In the genomic region with DNA sequence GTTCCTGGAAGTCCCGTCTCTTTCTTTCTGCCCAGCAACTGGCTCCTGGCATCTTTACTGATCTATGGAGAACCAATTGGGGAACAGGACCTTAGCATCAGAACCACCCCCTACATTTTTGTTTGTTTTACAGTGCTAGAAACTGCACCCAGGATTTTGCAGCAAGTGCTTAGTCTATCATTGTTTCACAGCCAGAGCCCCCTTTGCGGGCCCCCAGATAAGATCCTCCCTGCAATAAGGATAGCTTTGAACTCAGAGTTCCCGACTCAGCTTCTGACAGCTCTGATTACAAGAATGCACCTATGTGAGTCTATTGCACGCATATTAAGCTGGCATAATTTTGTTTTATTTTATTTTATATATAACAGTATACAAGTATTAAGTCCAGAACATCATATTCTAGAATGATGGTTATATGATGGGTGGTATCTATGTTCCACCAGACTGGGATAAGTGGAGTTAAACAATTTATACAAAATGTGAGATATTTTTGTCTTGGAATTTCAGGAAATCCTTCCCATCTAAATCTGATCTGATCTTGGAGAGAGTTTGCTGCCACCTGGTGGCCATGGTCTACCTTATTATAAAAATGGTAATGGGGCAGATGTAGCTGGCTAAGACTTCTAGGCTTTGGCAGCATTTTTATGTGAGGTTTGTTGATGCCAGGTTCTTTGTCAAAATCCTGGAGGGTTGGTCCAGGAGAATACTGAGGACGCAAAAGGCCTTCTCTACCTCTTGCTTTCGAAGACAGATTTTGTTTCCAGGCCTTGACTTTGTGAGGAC, we compare ENCODE assay signal across 8 mouse cellular contexts. TPM values are rescaled to one million over a fixed set of nuclear protein-coding genes. Genes with fewer than 3 reads are reported as not detected.
DNase-seq lines count a peak whose midpoint lies in the region; ATAC-seq and TF ChIP-seq lines count a peak whose summit lies in the region.

No protein-coding gene starts in this region.

- H3K27me3 ChIP-seq in cerebellum, adult 2 months (ENCODE audit: control insufficient read depth, insufficient read depth, low read length): no peaks in the 10 kb centered on the region
- no peaks in the 10 kb centered on the region for H3K27me3 ChIP-seq in forebrain, postnatal 0 days (ENCODE audit: insufficient read depth, low read length)
- H3K27me3 ChIP-seq in hindbrain, embryonic 14.5 days (ENCODE audit: control insufficient read depth, insufficient read depth, low read length): no peaks in the 10 kb centered on the region
- H3K27me3 ChIP-seq in lung, postnatal 0 days (replicated peaks; ENCODE audit: insufficient read depth, low read length): no peaks in the 10 kb centered on the region

- H3K9me3 ChIP-seq in forebrain, postnatal 0 days (ENCODE audit: low read length): no peaks in the 10 kb centered on the region
- H3K9me3 ChIP-seq in hindbrain, embryonic 14.5 days (ENCODE audit: control insufficient read depth, low read length): no peaks in the 10 kb centered on the region
- no peaks in the 10 kb centered on the region for H3K9me3 ChIP-seq in lung, postnatal 0 days (ENCODE audit: low read length)

- H3K4me2 ChIP-seq in forebrain, postnatal 0 days (ENCODE audit: low read depth): no peak overlapping the region
- no peak overlapping the region for H3K4me2 ChIP-seq in hindbrain, embryonic 14.5 days (replicated peaks)
- H3K4me2 ChIP-seq in lung, postnatal 0 days (replicated peaks; ENCODE audit: low read depth, low read length): no peak overlapping the region

- peaks cover 6% of the 10 kb centered on the region; the same call in 1 of the 2 replicates for H3K4me1 ChIP-seq in cerebellum, adult 2 months (ENCODE audit: control insufficient read depth, insufficient read depth, low read length)
- 0 out of 2 replicates have a peak, but pooled peaks cover 5% of the 10 kb centered on the region for H3K4me1 ChIP-seq in forebrain, postnatal 0 days (ENCODE audit: insufficient read depth)
- no peaks in the 10 kb centered on the region for H3K4me1 ChIP-seq in hindbrain, embryonic 14.5 days (replicated peaks; ENCODE audit: control insufficient read depth, insufficient read depth, low read length)
- H3K4me1 ChIP-seq in lung, postnatal 0 days (ENCODE audit: insufficient read depth, low read depth, low read length): 0 out of 2 replicates have a peak, but pooled peaks cover 3% of the 10 kb centered on the region

- H3K27ac ChIP-seq in cerebellum, adult 2 months (ENCODE audit: insufficient read depth, low read length): no peak overlapping the region; the same call in none of the 2 replicates
- H3K27ac ChIP-seq in forebrain, postnatal 0 days (ENCODE audit: low read depth, low read length): peak overlapping the region; percentile 51; the same call in 1 of the 2 replicates
- H3K27ac ChIP-seq in hindbrain, embryonic 14.5 days: peak overlapping the region; percentile 56
- no peak overlapping the region for H3K27ac ChIP-seq in lung, postnatal 0 days (ENCODE audit: low read length)

- no peak for TF ChIP-seq POLR2A in cerebellum, adult 2 months (IDR thresholded peaks at IDR 0.05; ENCODE audit: borderline replicate concordance, insufficient read depth, low read length)

- ATAC-seq in forebrain, postnatal 0 days: peak; percentile 66; the same call in 1 of the 2 replicates
- ATAC-seq in hindbrain, embryonic 14.5 days (ENCODE audit: low FRiP score): peak; percentile 57; the same call in 1 of the 2 replicates
- peak; percentile 25; the same call in 1 of the 2 replicates for ATAC-seq in lung, postnatal 0 days

- TF ChIP-seq CTCF in cerebellum, adult 2 months (IDR thresholded peaks at IDR 0.05; ENCODE audit: borderline replicate concordance, insufficient read depth, low read depth, low read length): peak; percentile 50; the same call in 1 of the 2 replicates
- TF ChIP-seq CTCF in forebrain, postnatal 0 days (IDR thresholded peaks at IDR 0.05; ENCODE audit: low read depth): peak; percentile 78
- peak; percentile 80 for TF ChIP-seq CTCF in lung, postnatal 0 days (IDR thresholded peaks at IDR 0.05)

- no peak for TF ChIP-seq EP300 in lung, postnatal 0 days (IDR thresholded peaks at IDR 0.05)

- no peak overlapping the region for H3K9ac ChIP-seq in forebrain, postnatal 0 days
- H3K9ac ChIP-seq in hindbrain, embryonic 14.5 days: no peak overlapping the region
- H3K9ac ChIP-seq in lung, postnatal 0 days (replicated peaks; ENCODE audit: low read depth): no peak overlapping the region

- H3K36me3 ChIP-seq in forebrain, postnatal 0 days (ENCODE audit: insufficient read depth): peaks cover 14% of the 10 kb centered on the region; the same call in 1 of the 2 replicates
- peaks cover 15% of the 10 kb centered on the region; the same call in 1 of the 2 replicates for H3K36me3 ChIP-seq in hindbrain, embryonic 14.5 days (replicated peaks; ENCODE audit: control insufficient read depth, insufficient read depth)
- H3K36me3 ChIP-seq in lung, postnatal 0 days (ENCODE audit: insufficient read depth, low read length): no peaks in the 10 kb centered on the region

- 30% methylated on average over 6 of the region's 6 CpGs for WGBS in cerebellum, adult 2 months
- 54% methylated on average over 6 of the region's 6 CpGs for whole genome bisulfite sequencing in forebrain, postnatal 0 days
- WGBS in hindbrain, embryonic 14.5 days: 78% methylated on average over 6 of the region's 6 CpGs
- 59% methylated on average over 6 of the region's 6 CpGs for WGBS in lung, postnatal 0 days

- no peak overlapping the region for H3K4me3 ChIP-seq in cerebellum, adult 2 months (replicated peaks; ENCODE audit: insufficient read depth, low read depth, low read length)
- no peak overlapping the region for H3K4me3 ChIP-seq in forebrain, postnatal 0 days (ENCODE audit: low read depth, low read length)
- no peak overlapping the region for H3K4me3 ChIP-seq in hindbrain, embryonic 14.5 days (replicated peaks; ENCODE audit: low read length)
- H3K4me3 ChIP-seq in lung, postnatal 0 days (ENCODE audit: low read depth, low read length): no peak overlapping the region

- DNase-seq in MN1 (ENCODE audit: low spot score): peak; percentile 74
- DNase-seq in cerebellum, adult 2 months: peak; percentile 83 to 86
- DNase-seq in forebrain, postnatal 0 days: peak; percentile 93
- DNase-seq in hindbrain, embryonic 14.5 days (ENCODE audit: low spot score): peak; percentile 90
- DNase-seq in layer of hippocampus, postnatal 14 days (ENCODE audit: low spot score in 2 of 2): peak; percentile 76 to 90
- peak; percentile 90 for DNase-seq in lung, postnatal 0 days (ENCODE audit: low spot score)
- DNase-seq in retina, postnatal 1 day: peak; percentile 77
- DNase-seq in urinary bladder, adult 2 months (ENCODE audit: low spot score): peak; percentile 36

RNA-seq across cellular contexts. Expression of gene Ube2r2, which starts 30.3 kb away (rescaled TPM):
- polyA plus RNA-seq in cerebellum, adult 2 months (2012; rRNA removed): 109 and 135 TPM in 2 replicates
- 55.8 and 67.6 TPM in 2 replicates for total RNA-seq in forebrain, postnatal 0 days (2014; rRNA removed)
- polyA plus RNA-seq in forebrain, postnatal 0 days (2015; fragmentation: Nextera tagmentation; extraction: Ambion mirVana): 39.1 and 46.7 TPM in 2 replicates
- polyA plus RNA-seq in hindbrain, embryonic 14.5 days (2014; fragmentation: Nextera tagmentation; extraction: Ambion mirVana): 68.5 and 68.7 TPM in 2 replicates
- 10 to 100 TPM; 77.6 to 78.2 TPM for total RNA-seq in layer of hippocampus, postnatal 14 days (2021)
- 77.9 and 81.6 TPM in 2 replicates for polyA plus RNA-seq in lung, postnatal 0 days (2015; fragmentation: Nextera tagmentation; extraction: Ambion mirVana)
- 217 and 240 TPM in 2 replicates for polyA plus RNA-seq in urinary bladder, adult 2 months (2012; rRNA removed)

RNA-seq across cellular contexts. Expression of gene Nol6, which starts 41.6 kb away (rescaled TPM):
- 61.2 and 63.6 TPM in 2 replicates for polyA plus RNA-seq in cerebellum, adult 2 months (2012; rRNA removed)
- 54.3 and 81.8 TPM in 2 replicates for total RNA-seq in forebrain, postnatal 0 days (2014; rRNA removed)
- 39.1 and 46.0 TPM in 2 replicates for polyA plus RNA-seq in forebrain, postnatal 0 days (2015; fragmentation: Nextera tagmentation; extraction: Ambion mirVana)
- polyA plus RNA-seq in hindbrain, embryonic 14.5 days (2014; fragmentation: Nextera tagmentation; extraction: Ambion mirVana): 38.4 and 41.5 TPM in 2 replicates
- 10 to 100 TPM; 90.4 to 95.1 TPM for total RNA-seq in layer of hippocampus, postnatal 14 days (2021)
- polyA plus RNA-seq in lung, postnatal 0 days (2015; fragmentation: Nextera tagmentation; extraction: Ambion mirVana): 5.3 and 6.9 TPM in 2 replicates
- polyA plus RNA-seq in urinary bladder, adult 2 months (2012; rRNA removed): 25.9 and 29.9 TPM in 2 replicates

Comparison
In these comparisons a context has a peak if more than half of its experiments do, and no peak if none do; other contexts are left out.
1. DNase-seq: peak in every context shown above with its lines; median percentile 93 in forebrain, postnatal 0 days; 90 in hindbrain, embryonic 14.5 days; 90 in lung, postnatal 0 days; 84 in cerebellum, adult 2 months; 83 in layer of hippocampus, postnatal 14 days; 77 in retina, postnatal 1 day; 74 in MN1; 36 in urinary bladder, adult 2 months.
2. H3K27ac ChIP-seq: peak in forebrain, postnatal 0 days (single experiment) and hindbrain, embryonic 14.5 days (single experiment); none in cerebellum, adult 2 months (single experiment) and lung, postnatal 0 days (single experiment).
3. Peak in every context shown above with its lines, with median percentiles within 50 percentile points of each other: CTCF ChIP-seq and ATAC-seq.